Mouse (Mus musculus) retina, adult 2 months (tissue): ENCODE measurements around the gene Ppp2r5e.

Source experiments
- DNase-seq: peaks from one replicate; pipeline ENCODE4 v3.0.0-alpha.2; 2012; ENCODE audit warnings: low read depth, low spot score

Gene Ppp2r5e

DNA sequence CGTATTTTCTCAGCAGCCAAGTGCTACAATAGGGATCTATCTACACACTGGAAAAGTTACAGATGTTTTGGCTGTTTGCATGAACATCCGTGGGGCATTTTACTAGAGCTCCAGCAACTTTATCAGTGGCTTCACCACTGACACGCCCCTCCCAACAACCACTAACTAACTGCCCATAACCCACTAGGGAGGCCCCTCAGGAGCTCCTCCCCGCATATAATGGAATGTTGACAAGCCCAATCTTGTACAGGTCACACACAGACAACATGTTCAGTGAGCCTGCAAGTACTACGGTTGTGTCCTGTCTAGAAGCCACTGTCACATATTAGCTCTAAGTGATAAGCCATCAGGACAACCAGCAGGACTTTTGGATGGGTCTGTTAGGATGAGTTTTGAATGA is 18.8 kb downstream of the Ppp2r5e start:
- no peak for DNase-seq

DNA sequence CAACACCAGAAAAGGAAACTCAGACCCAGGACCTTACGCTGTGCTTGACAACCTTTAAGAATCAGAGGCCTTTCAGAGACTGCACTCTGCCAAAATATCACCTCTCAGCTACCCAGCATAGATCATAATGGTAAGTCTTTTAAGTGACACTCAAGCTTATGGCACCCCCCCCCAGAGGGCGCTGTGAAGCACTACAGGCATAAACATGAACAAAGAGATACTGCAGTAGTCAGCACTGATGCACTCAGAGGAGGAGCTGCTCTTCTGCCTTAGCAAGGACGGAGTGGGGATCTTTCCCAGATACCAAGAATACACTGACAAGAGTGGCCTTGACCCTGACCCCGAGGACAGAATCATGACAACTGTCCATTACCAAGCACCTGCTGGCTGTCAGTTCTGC is 23.8 kb downstream of the Ppp2r5e start:
- DNase-seq: no peak

DNA sequence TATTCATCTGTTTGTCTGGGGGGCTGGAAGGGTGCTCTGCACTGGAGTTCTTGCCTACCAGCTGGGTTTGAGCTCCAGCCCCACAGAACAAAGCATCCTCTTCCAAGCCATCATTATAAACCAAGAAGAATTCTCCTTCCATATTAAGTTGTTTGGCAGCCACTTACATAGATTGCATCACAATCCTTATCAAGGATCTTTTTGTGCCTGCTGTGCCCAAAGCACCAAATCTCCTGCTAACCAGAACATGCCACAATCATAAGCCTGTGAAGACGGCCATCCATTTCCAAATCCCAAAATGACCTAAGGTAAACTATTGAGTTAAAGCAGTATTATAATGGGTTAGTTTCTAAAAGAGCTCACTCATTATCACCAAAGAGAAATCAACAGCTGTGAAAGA is 25.9 kb downstream of the Ppp2r5e start:
- no peak for DNase-seq

DNA sequence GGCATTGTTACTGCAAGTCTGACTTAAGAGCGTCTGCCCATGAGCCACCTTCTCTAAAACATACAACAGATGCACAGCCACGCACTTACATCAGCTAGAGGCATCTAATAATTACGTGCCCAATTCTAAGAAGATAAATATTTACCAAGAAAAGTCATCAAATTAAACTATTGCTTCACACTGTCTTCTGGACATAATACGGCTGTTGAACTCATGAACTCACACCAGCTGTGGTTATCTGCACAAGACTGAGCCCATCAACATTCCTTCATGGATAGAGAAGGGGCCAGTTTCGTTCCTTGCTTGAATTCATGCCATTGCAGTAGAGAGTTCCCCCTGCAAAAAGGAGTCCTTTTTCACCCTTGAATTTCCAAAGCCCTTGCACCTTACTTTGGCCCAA is 28.3 kb downstream of the Ppp2r5e start:
- no peak for DNase-seq

DNA sequence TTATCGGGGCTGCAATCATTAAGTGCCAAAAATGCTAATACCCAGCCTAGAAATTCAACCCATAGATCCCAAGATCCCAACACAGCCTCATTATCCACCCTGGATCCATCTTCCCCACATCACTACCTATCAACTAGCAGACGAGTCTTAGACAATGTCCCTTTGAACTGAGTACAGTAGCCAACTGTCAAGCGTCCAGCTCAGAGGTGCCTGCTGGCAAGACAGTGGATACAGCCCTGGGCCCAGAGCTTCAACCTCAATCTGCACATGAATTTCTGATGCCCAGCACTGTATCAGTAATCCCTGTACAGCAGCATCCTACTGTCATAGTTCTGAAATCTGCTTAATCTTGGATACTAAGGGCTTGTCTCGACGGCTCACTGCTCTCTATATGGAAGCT is 30.3 kb downstream of the Ppp2r5e start:
- no peak for DNase-seq

DNA sequence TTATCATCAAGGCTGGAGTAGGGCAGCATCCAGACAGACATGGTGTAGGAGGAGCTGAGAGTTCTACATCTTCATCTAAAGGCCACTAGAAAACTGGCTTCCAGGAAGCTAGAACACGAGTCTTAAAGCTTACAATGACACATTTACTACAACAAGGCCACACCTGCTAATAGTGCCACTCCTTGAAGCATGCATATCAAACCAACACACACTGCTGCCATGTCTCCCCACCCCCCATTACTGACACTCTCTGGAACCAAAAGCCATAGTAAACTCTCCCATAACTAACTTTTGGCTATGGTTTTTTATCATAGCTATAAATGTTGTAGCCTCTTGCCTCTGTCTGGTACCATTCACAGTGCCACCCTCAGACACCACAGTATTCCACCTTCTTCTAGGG is 31.5 kb downstream of the Ppp2r5e start:
- no peak for DNase-seq

DNA sequence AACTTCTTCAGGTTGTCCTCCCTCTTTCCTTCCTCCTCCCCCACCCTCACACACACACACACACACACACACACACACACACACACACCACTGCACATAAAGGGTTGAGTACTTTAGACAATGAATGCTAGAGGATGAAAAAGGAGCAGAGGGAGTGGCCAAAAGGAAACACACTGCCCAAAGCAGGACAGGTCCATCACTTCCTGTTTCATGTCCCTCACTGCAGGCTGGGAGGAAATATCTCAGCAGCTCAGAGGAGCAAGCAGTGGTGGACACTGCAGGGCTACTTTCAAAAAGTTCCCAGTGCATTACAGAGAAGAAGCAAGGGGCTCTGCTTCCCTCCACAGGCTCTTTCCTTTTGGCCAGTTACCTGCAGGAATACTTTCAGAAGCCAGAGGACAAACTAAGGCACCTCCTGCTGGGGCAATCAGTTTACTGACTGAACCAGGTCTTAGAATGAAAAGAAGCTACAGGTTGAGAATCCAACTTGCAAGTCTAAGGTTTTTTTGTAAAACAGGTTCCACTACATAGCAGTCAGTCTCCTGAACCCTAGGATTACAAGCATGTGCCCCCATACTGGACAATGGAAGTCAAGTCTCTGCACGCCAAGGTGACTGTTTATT is 32.9 kb downstream of the Ppp2r5e start:
- no peak for DNase-seq

DNA sequence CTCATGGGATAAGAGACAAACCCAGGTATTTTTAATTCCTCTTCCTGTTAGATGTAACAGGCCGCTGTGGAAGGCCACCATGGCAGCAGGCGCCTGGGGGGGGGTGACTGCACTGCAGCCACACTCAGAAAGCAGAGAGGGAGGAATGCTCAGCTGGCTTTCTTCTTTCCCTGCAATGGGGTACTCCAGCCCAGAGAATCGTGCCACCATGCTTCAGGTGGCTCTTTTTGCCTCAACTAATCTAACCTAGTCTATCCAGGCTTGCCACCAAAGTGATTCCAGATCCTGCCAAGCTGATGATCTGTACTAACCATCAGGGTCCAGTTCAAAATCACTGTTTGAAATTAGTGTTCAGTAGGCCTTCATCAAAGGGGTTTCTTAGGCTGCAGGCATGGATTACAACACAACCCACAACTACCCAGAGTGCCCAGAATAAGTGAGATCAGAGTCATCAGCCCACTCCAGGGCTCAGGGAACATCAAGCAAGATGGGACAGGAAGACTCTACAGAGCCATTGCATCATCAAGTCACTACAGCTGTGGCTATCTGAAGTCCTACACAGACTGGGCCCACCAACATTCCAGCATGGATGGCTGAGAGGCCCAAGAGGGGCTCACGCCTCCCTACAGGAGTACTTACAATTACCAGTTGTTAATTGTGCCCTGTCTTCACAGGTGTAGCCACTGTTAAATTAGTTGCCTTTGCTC is 35.2 kb downstream of the Ppp2r5e start:
- DNase-seq: no peak

DNA sequence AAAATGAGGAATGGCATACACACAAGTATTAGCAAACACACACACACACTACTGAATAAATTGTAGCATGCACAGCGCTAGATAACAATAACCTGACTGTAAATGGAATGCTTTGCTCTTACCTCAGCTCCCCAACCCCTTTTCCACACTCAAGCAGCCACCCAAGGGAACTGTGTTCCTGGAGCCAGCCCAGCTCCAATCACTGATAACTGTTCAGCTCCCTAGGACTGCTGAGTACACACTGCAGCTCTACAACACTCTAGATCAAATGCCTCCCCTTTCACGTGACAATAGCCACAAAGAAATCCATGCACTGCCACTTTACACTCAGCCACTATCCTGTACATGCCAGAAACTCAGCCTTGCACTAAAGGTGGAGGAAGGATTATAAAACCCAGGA is 36.8 kb downstream of the Ppp2r5e start:
- DNase-seq: no peak

DNA sequence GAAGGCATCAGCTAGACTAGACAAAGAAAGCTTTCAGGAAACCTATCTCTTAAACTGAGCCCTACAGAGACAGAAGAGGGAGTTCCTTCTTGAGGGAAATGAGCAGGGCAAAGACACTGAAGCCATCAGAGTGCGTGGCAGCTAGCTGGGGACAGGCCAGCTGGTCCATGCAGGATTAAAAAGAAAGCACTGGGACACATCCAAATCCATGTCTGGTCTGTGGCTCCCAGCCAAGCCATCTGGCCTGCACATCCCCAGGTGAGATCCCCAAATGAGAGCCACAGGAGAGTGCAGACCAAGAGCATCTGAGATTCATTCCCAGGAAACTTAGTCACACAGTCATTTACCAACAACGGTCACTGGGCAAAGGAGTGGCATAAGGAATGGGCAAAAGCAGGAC is 38.2 kb downstream of the Ppp2r5e start:
- no peak for DNase-seq

DNA sequence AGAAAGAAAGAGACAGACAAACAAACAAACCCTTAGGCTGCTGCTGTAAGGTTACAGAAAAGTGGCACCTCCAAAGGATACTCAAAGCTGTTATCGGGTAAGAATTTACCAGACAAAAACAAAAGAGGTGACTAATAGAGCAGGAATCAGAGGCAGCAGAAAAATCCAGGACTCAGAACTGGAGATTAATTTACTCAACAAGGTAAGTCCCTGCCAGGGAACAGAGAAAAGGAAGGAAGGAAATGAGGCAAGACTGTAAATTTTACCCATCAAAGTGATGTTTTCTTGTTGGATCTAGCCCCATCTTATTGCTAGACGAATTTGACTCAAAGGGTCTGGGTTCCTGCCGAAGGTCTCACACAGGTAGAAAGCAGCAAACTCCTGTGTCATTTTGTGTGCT is 41.0 kb downstream of the Ppp2r5e start:
- no peak for DNase-seq

DNA sequence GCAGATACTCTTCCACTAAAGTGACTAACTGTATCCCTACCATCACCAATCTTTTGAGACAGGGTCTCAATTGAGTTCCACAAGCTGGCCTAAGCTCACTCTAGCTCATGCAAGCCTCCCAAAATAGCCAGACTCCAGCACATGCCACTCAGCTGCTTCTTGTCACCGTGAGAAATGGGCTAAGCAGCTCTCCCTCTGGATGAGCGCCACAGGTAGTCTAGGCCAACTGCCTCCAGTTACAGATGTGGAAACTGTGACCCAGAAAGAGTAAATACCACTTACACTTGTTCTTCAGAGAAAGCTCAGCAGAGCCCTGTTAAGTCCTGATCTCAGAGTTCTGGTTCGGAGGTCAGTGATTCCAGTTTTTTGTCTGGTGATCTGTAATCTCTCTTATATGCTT is 43.7 kb downstream of the Ppp2r5e start:
- no peak for DNase-seq

DNA sequence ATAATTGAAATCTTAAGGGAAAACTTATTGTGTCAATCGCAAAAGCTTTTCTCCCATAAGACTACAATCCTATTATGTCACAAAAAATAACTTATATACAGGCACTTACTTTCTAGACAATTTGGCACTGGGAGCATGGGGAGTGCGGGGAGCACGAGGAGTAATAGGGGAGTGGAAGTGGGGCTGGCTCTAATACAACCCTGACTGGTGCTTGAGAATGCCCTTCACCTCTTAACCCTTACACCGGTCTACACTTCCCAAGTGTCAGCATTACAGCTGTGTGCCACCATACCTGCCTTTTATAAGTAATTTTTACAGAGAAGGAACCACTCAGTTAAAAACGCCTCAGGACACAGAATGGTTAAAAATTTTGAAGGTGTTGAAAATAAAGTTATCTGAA is 44.4 kb downstream of the Ppp2r5e start:
- no peak for DNase-seq

DNA sequence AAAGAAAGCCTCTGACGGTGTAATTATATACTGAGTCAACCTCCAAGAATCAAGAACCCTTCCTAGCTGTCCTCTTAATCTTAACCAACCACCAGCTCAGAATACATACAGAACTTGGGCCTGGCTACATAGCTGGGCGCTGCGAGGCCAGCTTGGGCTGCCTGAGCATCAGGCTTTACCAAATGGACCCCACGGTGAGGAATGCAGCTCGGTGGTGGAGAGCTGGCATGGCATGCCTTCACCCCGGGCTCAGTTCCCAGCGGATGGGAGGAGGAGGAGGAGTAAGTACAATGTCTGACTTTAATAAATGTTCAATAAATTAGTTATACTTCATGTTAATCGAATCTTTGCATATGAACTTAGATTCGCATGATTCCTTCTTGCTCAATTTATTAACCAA is 47.0 kb downstream of the Ppp2r5e start:
- no peak for DNase-seq

DNA sequence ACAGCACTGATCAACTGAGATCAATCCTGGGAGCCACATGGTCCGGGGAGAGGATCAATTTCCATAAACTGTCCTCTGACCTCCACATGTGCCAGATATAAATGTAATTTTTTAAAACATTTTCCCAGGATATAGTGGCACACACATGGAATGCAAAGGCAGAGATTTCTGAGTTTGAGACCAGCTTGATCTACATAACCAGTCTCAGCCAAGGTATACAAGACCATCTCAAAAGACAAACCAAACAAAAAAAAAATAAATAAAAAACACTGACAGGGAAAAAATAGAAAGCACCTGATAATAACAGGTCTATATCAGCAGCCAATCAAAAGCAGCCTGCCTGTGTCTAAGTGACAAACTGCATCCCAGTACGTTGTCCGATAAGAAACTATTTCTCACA is 48.9 kb downstream of the Ppp2r5e start:
- DNase-seq: no peak

DNA sequence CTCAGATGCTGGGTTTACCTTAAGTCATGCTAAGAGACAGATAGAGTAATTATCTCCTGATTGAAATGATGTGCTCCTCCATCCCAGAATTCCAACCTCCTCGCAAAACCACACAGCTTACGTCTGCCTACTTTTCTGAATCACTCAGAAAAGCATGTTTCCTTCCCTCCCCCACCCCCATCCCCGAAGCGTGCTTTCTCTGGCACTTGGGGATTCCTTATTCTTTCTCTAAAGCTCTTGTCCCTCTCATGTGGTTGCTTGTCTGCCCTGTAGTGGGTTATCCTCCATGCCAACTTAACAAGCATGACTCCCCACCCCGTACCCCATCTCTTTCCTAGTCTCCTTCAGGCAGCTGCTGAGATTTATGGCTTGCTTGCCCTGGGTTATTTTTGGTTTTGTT is 49.8 kb downstream of the Ppp2r5e start:
- no peak for DNase-seq

DNA sequence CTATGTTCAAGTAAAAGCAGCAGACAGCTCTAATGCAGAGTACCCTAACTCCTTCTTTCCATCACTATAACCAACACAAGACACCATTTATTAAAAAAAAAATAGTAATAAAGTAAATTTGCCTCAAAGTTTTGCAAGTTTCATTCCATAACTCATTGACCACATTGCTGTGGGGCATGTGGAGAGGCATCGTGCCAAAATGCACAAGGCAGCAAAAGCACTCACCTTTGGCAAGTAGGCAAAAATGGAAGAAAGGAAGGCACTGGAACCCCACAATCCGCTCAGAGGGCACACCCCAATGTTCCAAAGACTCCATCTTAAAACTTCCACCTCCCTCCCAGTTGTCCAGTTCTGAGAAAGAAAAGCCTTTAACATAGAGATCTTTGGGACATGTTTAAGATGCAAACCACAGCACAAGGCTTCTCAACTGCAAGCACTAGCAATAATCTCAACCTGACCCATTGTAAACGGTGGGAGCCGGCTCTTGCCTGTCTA is 50.6 kb downstream of the Ppp2r5e start:
- no peak for DNase-seq

DNA sequence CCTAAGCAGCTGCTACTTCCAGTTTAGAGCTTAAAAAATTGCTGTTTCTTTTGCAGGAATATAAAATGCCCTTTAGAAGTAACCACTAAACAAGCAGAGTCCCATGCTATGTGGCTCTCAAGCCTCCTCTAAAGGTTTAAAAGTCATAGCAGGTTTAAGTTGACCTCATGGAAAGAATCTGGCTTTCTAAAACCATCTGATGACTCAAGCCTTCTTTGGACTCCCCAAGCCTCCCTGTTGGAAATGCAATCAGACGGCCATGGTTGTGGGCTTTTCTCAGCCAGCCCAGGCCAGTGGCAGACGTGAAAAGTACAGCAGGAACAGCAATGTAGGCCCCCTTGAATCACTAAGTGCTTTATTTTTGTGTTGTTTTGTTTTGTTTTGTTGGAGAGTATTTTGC is 51.4 kb downstream of the Ppp2r5e start:
- DNase-seq: no peak

DNA sequence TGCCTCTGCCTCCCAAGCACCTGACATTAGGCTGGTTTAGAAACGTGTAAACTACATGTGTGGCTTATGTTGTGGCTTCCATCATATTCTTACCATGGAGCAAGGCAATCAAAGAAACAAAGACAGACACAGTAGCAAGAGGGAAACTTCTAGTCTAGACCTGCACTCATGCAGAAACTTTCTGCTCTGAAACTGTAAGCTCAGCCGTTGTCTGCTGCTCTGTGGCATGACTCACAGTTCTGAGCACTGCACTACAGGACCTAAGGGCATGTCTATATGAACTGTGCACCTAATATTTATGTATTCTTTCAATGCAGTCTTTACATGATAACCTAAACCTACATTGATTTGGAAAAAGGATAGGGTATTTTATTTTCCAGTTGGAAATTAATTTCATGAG is 51.8 kb downstream of the Ppp2r5e start:
- no peak for DNase-seq

DNA sequence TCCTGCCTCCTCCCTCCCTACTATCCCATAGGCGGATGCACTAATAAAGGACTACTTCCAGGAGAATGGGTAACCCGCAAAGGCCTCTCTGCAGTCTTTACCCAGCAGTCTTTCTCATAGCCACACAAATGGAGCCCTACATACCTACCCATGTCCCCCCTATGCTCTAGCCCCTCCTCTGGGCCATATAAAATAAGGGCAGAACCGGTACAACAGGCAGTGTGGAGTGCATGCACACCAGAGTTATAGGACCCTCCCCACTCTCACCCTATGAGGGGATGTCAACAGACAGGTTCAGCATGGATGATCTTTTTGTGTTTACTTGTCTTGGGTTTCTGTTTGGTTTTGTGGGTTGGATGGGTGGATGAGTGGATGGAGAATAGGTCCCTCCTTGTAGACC is 52.7 kb downstream of the Ppp2r5e start:
- DNase-seq: no peak

DNA sequence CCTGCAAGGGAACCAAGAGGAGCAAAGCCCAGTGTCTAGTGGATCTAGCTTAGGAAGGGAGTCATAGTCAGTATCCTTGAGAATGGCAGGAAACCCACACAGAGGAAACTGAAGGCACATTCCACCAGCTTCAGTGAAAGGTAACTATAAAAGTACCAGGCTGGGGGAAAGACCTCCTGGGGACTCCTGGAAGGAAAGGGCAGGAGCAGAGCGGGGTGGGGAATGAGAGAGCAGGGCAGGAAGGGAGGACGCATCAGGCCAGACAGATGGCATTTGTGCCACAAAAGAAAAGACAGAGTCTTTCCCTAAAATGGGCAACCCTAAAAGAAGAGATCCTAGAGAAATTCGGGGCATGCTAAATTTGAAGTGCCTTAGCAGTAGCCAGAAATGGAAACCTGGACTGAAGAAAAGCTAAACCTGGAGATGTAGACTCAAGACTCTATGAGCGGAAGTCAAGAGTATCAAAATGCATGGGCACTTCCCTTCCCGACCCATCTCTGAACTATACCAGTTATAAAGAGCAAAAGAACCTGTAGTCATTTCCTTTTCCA is 55.3 kb downstream of the Ppp2r5e start:
- no peak for DNase-seq

DNA sequence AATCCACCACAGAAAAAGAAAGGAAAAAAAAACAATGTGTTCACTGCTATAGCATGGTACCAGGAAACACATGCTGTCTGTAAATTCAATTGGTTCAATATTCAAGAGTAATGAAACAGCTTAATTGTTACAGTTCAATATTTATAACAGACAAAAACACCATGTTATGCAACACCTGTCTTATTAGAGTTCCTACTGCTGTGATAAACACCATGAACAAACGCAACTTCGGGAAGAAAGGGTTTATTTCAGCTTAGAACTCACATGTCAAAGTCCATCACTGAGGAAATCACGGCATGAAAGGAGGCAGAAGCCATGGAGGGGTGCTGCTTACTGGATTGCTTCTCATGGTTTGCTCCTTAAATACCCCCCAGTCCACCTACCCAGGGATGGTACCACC is 56.8 kb downstream of the Ppp2r5e start:
- no peak for DNase-seq

DNA sequence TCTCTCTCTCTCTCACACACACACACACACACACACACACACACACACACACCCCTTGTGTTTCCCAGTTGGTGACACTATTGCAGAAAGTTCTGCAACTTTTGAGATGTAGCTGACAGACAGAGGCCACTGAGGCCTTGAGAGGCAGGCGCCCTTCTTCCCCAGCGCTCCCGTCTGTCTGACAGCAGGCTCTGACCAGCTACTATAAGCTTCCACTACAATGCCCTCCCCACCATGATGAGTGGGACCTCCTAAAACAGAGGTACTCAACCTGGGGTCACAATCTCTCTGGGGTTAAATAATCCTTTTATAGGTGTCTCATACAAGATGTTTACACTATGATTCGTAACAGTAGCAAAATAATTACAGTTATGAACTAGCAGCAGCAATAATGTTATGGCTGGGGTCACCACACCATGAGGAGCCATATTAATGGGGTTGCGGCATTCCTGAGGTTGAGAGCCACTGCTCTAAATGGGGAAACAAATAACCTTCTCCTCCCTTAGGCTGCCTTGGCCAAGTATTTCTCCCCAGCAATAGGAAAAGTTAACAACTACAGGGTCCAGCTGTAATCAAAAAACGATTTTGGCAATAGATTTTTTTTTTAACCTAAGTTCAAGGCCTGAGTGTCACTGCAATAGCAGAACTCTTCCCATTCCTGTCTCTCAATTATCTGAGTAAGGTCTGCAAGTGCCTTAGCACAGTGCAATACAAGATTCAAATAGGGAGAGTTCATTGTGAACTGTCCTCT is 58.2 kb downstream of the Ppp2r5e start:
- DNase-seq: no peak
